Mouse (Mus musculus): ENCODE data around the gene Tgm3. TPM values are rescaled to one million over a fixed set of nuclear protein-coding genes. Genes with fewer than 3 reads are reported as not detected.

The Tgm3 gene
- polyA plus RNA-seq, 1 experiment from 2014 or later, result 0.09 TPM

- DNase-seq (ENCODE audit: low spot score), result peak; percentile 20
Observed at GRCm38 (mm10) chr2:130068228-130068627, 56.1 kb downstream of the Tgm3 start.

GRCm38 (mm10) chr2:130070396-130070795, 58.2 kb downstream of the Tgm3 start:
- DNase-seq (ENCODE audit: low spot score), result no peak

Small RNAs within 50 kb of the gene (microRNA-seq; reads per million reads assigned to microRNA genes)
- not detected for gene Mir6339 (ENCODE audit: borderline number of aligned reads)

Other genes starting within 250 kb of the Tgm3 start
- gene Stk35, start 211.8 kb upstream of the Tgm3 start, polyA plus RNA-seq (2015; fragmentation: Nextera tagmentation; extraction: Ambion mirVana), result 5.4 and 6.0 TPM in 2 replicates
- not detected in 2 replicates for gene Tgm6, start 100.1 kb downstream of the Tgm3 start, polyA plus RNA-seq (2015; fragmentation: Nextera tagmentation; extraction: Ambion mirVana)
- gene Snrpb, start 167.1 kb downstream of the Tgm3 start, polyA plus RNA-seq (2015; fragmentation: Nextera tagmentation; extraction: Ambion mirVana), result 686 and 699 TPM in 2 replicates
- gene Tmc2, start 182.8 kb downstream of the Tgm3 start, polyA plus RNA-seq (2015; fragmentation: Nextera tagmentation; extraction: Ambion mirVana), result 0.05 TPM in 1 of 2 replicates, not detected in the other

Data from thymus, postnatal 0 days (tissue).